Comparison of ENCODE assay signal across 28 mouse cellular contexts in genomic region chr8:87935088-87935680, GRCm38 (mm10). TPM values are rescaled to one million over a fixed set of nuclear protein-coding genes. Genes with fewer than 3 reads are reported as not detected.
"Had no signal": no experiment of that assay in that cellular context is flagged by ENCODE, and none has a peak within 500 bp of the region (broad histone marks: within the 10 kb centered on the region; RNA-seq: fewer than 3 reads in every experiment).

No protein-coding gene starts in this region.

- H3K27me3 ChIP-seq: embryonic facial prominence, embryonic 12.5 days; embryonic facial prominence, embryonic 13.5 days; embryonic facial prominence, embryonic 15.5 days; forebrain, embryonic 12.5 days; forebrain, embryonic 13.5 days; forebrain, embryonic 15.5 days had no signal

- H3K9ac ChIP-seq: embryonic facial prominence, embryonic 12.5 days; embryonic facial prominence, embryonic 15.5 days; forebrain, embryonic 12.5 days; forebrain, embryonic 13.5 days; forebrain, embryonic 15.5 days; forebrain, postnatal 0 days had no signal

- H3K4me2 ChIP-seq: embryonic facial prominence, embryonic 12.5 days; embryonic facial prominence, embryonic 13.5 days; embryonic facial prominence, embryonic 15.5 days; forebrain, embryonic 12.5 days; forebrain, embryonic 13.5 days; forebrain, embryonic 15.5 days had no signal

- DNase-seq: cerebellum, adult 9-10 months; cerebellum, adult 9-11 months; cerebellum, postnatal 10 days; cerebellum, postnatal 14 days; cerebellum, postnatal 25 days; cerebellum, postnatal 36 days; embryo, embryonic 11 days; forebrain, postnatal 0 days; gastrocnemius, adult 2 months; gastrocnemius, postnatal 10 days; gastrocnemius, postnatal 14 days; gastrocnemius, postnatal 25 days; gastrocnemius, postnatal 36 days; heart, adult 11 months; heart, adult 18-20 months; heart, adult 2 months had no signal

- H3K4me3 ChIP-seq: embryonic facial prominence, embryonic 10.5 days; embryonic facial prominence, embryonic 12.5 days; embryonic facial prominence, embryonic 13.5 days; embryonic facial prominence, embryonic 15.5 days; erythroblast, embryonic 14.5 days; forebrain, embryonic 10.5 days; forebrain, embryonic 12.5 days; forebrain, embryonic 13.5 days; forebrain, embryonic 15.5 days; gastrocnemius, adult 2 months; heart, adult 2 months had no signal

- H3K36me3 ChIP-seq: embryonic facial prominence, embryonic 10.5 days; embryonic facial prominence, embryonic 12.5 days; embryonic facial prominence, embryonic 13.5 days; embryonic facial prominence, embryonic 15.5 days; forebrain, embryonic 10.5 days; forebrain, embryonic 12.5 days; forebrain, embryonic 15.5 days had no signal

- ATAC-seq: forebrain, embryonic 13.5 days; forebrain, embryonic 14.5 days; forebrain, embryonic 15.5 days; forebrain, embryonic 16.5 days; forebrain, postnatal 0 days had no signal

- H3K27ac ChIP-seq: embryonic facial prominence, embryonic 12.5 days; forebrain, embryonic 12.5 days; forebrain, embryonic 13.5 days; forebrain, embryonic 15.5 days; heart, adult 2 months had no signal

- H3K9me3 ChIP-seq: embryonic facial prominence, embryonic 10.5 days; embryonic facial prominence, embryonic 12.5 days; embryonic facial prominence, embryonic 13.5 days; embryonic facial prominence, embryonic 15.5 days; forebrain, embryonic 10.5 days; forebrain, embryonic 12.5 days; forebrain, embryonic 13.5 days; forebrain, embryonic 15.5 days had no signal

RNA-seq across cellular contexts. Expression of gene Zfp423, which starts 24.2 kb away (rescaled TPM):
- total RNA-seq: common myeloid progenitor, adult 5-6 weeks had no signal
- polyA plus RNA-seq: erythroblast, embryonic 14.5 days had no signal
